17 mouse cellular contexts compared by ENCODE assay signal in the genomic region with DNA sequence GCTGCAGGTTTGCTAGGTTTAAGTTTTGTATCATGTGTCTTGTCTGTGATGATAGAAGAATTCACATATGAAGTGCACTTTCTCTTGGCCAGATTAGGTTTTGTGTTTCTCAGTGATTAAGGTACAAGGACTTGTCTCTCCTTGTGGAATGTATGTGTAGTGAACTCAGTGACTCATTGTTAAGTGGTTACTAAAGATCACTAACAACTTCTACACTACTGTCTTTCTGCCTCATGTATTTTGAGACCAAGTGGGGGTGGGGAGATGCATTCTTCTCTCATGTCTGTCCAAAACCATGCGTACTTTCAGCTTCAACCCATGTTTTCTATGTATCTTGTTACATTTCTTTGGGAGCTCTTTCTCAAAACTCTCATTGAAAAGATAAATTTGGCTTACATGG.
"Had no signal": no experiment of that assay in that cellular context is flagged by ENCODE, and none has a peak within 500 bp of the region (broad histone marks: within the 10 kb centered on the region; RNA-seq: fewer than 3 reads in every experiment).

No protein-coding gene starts in this region.

- H3K4me2 ChIP-seq: lung, embryonic 14.5 days; midbrain, embryonic 12.5 days; neural tube, embryonic 13.5 days; neural tube, embryonic 15.5 days; stomach, embryonic 15.5 days had no signal

- DNase-seq: lung, adult 18-20 months; lung, embryonic 14.5 days; lung, postnatal 10 days; lung, postnatal 4 days; retina, postnatal 1 day; right cerebral cortex, postnatal 14 days; thymus, adult 2 months; thymus, postnatal 14 days; thymus, postnatal 36 days had no signal

- H3K4me1 ChIP-seq: midbrain, embryonic 10.5 days; midbrain, embryonic 12.5 days; neural tube, embryonic 13.5 days; neural tube, embryonic 15.5 days; stomach, embryonic 15.5 days had no signal

- H3K27ac ChIP-seq: midbrain, embryonic 10.5 days; midbrain, embryonic 12.5 days; neural tube, embryonic 13.5 days; neural tube, embryonic 15.5 days; stomach, embryonic 15.5 days; stomach, postnatal 0 days had no signal

- H3K9ac ChIP-seq: lung, embryonic 14.5 days; midbrain, embryonic 12.5 days; neural tube, embryonic 13.5 days; neural tube, embryonic 15.5 days; stomach, embryonic 15.5 days had no signal

- ATAC-seq: midbrain, embryonic 16.5 days had no signal

- H3K4me3 ChIP-seq: midbrain, embryonic 10.5 days; midbrain, embryonic 12.5 days; myocyte; neural tube, embryonic 13.5 days; neural tube, embryonic 15.5 days; stomach, embryonic 15.5 days had no signal

- H3K9me3 ChIP-seq: midbrain, embryonic 10.5 days; midbrain, embryonic 12.5 days; neural tube, embryonic 13.5 days; neural tube, embryonic 15.5 days; stomach, embryonic 15.5 days had no signal

- H3K27me3 ChIP-seq: midbrain, embryonic 12.5 days; neural tube, embryonic 13.5 days; neural tube, embryonic 15.5 days; stomach, embryonic 15.5 days had no signal
